Mouse (Mus musculus): ENCODE results near the gene Kcnv2. TPM values are rescaled to one million over a fixed set of nuclear protein-coding genes. Genes with fewer than 3 reads are reported as not detected.

The Kcnv2 gene
- total RNA-seq, 2 experiments from 2014 or later, result not detected

DNA sequence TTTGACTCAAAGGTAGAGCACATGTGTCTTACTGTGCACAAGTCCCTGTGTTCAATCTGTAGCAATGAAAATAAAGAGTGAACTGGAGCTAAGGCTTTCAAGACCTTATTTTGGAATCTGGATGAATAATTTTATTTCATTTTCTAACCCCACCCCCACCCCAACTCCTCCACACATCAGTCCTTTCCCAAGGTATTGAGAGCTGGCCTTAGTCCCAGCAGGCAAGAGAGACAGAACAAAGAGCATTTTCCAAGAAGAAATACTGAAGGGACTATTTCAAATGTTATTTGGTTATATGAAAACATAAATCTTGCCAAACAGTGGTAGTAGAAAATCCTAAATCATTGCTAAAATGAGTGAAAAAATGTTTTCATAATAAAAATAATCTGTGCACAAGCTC, 38.0 kb downstream of the Kcnv2 start:
- ATAC-seq (replicated peaks; ENCODE audit: poor library complexity, severe bottlenecking), result no peak

DNA sequence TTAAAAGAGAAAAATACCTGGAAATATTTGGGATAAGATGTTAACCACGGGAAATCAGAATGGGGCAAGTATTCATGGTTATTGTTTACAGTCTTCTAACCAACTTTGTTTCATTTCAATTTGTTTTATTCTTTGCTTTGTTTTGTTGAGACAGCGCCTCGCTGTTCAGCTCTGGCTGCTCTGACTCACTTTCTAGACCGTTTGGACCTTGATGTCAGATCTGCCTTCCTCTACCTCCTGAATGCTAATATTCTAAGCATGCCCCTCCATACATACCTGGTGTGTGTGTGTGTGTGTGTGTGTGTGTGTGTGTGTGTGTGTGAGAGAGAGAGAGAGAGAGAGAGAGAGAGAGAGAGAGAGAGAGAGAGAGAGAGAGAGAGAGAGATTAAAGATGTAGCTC, 41.5 kb downstream of the Kcnv2 start:
- no peak for ATAC-seq (replicated peaks; ENCODE audit: poor library complexity, severe bottlenecking)

DNA sequence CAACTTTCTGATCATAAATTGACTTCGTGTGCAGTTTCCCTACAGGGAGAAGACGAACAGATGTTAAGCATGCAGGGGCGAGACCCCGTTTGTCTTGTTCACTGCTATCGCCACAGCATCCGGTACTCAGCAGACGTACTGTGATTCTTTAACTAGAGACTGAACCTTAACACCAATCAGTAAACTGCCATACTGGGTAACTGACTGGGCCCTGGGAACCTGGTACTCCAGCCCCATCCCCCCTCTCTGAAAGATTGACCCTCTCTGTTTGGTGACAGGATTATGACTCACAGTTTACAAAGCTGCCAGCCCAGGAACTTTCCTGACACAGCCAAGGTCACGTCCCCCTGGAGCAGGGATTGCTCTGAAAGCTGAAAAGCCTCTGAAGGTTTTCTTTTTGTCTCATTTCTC, 42.1 kb downstream of the Kcnv2 start:
- ATAC-seq (replicated peaks; ENCODE audit: poor library complexity, severe bottlenecking), result no peak

DNA sequence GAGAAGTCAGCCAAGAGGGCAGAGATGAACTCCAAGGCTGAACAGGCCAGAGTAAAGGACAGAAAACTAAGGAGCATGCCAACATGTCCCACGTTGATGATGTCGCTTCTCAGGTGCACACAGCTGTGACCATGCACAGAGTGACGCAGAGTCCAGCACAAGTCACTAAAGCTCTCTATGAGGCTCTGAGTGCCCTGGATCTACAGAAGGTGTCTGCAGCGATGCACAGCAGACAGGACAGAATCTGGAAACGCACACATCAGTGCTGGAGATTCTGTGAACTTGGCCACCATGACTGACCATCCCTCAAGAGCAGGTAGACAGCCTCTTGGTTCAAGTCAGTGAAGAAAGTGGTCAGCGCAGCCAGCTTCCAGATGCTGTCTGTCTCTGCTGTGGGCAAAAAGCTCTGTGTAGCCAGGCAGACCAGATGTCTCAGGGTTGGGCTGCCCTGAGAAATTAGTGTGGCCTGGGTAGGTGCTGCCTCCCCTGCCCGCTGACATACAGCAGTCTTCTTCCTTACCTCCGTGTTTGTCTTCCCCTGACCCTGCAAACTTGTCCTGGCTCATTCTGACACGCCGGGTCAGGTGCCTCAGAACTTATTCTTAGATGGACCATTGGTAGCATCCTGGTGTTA, 43.8 kb downstream of the Kcnv2 start:
- no peak for ATAC-seq (replicated peaks; ENCODE audit: poor library complexity, severe bottlenecking)

DNA sequence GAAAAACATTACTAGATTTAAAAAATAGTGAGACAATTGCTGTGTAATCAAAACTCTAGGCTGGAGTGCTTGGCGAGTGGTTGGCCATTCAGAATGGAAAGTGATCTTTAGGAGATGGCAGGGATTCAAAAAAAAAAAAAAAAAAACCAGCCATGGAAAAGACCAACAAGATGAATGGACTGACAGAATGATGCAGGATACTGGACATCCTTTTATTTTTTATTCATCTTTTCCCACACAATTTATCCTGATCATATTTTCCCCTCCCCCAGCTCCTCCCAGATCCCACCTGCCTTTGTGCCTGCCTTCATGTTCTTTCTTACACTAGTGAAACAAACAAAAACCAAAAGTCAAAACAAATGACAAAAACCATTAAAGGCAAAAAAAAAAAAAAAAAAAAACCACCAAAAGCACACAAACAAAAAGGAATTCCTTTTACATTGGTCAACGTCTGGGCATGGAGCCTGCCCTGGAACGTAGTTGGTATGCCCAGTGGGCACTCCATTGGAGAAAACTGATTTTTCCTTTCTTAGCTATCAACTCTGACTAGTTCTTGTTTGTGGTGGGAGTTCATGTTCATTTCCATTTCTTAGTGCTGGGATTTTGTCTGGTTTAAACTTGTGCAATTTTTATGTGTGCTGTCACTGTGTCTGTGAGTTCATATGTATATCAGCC, 47.2 kb downstream of the Kcnv2 start:
- ATAC-seq (replicated peaks; ENCODE audit: poor library complexity, severe bottlenecking), result no peak

DNA sequence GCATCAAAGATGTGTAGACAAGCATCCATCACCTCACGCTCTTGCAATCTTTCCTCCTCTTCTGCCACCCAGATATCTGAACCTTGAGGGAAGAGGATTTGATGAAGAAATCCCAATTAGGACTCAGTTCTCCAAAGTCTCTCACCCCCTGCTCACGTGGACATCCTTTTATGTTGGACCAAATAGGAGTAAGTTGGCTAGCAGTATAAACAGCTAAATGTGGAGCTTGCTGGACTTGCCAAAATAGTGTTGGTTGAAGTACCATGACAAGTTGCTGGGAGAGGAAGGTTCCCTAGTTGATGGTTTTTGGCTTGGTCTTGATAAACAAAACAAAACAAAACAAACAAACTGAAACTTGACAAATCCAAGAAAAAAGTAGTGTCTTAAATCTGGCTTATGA, 47.8 kb downstream of the Kcnv2 start:
- ATAC-seq (replicated peaks; ENCODE audit: poor library complexity, severe bottlenecking), result no peak

DNA sequence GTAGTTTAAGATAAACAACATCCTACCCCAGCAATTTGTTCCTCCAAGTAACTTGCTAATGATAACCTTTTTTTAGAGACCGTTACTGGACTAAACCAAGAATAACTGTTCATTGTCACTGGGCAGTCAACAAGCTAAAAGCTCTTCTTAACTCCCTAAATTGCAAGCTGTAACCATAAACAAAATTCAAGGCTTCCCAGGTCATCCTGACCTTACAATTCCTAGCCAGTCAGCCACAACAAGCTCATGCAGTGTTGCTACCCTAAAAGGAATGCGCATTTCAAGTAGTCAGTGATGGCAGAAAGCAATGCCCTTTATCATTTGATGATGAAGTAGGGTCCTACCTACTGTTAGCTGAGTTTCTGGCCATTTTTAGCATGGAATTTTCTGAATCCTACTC, 48.4 kb downstream of the Kcnv2 start:
- no peak for ATAC-seq (replicated peaks; ENCODE audit: poor library complexity, severe bottlenecking)

DNA sequence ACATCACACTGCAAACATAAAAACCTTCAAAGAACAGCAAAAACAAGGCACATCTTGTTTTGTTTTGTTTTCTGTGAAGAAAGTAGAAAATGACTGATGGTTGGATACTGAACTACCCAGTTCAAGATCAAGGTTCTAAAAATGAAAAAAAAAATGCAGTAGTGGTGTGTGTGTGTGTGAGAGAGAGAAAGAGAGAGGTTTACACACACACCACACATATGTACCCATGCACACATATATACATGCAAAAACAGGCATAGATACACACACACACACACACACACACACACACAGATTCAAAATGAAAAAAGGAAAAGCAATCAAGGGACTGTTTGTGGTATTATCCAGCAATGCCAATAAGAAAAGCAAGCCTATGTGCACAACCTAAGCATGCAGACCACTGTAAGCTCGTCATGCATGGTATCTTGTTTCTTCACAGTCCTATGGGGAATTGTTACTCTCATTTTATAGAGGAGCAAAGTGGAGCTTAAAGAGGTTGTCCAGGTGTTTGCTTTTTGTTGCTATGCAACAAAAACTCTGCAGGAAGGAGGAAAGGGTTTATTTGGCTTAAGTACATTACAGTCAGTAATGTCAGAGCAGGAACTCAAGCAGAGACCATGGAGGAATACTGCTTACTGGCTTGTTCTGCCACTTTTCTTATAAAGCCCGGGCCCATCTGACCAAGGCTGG, 57.5 kb downstream of the Kcnv2 start:
- ATAC-seq (replicated peaks; ENCODE audit: poor library complexity, severe bottlenecking), result no peak

DNA sequence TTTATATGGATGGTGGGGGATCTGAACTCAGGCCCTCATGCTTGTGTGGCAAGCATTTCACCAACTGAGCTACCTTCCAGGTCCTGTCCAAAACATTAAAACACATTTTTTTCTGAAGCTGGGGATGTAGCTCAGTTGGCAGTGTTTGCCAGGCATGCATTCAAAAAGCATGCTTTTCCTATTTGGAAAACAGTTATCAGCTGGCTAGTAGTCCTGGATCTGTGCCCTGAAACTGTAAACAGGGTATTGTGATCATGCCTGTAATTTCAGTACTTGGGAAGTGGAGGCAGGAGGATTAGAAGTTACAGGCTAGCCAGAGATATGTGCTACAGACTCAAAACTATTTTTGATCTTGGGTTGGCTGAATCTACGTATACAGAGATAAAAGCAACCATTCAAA, 59.7 kb downstream of the Kcnv2 start:
- no peak for ATAC-seq (replicated peaks; ENCODE audit: poor library complexity, severe bottlenecking)

DNA sequence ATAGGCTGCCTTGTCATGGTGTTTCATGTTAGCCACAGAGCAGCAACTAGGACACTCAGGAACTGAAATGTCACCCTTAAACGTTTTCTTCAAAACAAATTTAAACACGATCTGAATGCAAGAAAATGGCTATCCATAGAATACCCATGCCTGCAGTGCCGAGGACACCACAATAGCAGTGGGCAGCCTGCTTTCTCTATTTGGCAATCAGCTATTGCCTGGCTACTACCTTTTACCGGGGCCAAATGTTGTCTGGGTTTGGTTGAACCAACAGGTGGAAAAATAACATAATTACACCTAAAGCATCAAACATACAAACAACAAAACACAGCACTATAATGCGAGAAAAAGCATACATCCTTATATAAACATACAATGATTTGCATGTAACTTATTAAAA, 60.9 kb downstream of the Kcnv2 start:
- no peak for ATAC-seq (replicated peaks; ENCODE audit: poor library complexity, severe bottlenecking)

DNA sequence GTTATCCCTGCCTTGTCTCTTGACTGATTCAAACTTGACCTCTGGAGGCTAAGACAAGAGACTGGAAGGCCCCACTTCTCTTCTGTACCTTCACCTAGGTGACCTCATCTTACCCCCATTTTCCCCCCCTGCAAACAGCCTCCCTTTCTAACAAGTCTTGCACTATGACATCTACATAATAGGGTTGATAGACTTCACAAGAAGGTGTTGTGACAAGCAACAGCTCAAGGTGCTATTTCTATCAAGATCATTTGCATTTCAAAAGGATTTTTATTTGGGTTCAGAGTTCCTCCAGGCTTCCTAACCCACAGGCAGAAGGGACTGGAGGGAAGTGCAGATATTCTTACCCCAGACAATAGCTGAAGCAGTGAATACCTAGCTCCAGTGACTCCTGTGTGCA, 62.9 kb downstream of the Kcnv2 start:
- ATAC-seq (replicated peaks; ENCODE audit: poor library complexity, severe bottlenecking), result no peak

Other genes with a start within 250 kb of the Kcnv2 start
- 0.37 and 0.53 TPM in 2 replicates for gene Vldlr, start 106.1 kb upstream of the Kcnv2 start, total RNA-seq (2014; fragmentation: Nextera tagmentation)
- 0.57 and 2.2 TPM in 2 replicates for gene Vldlr, start 106.1 kb upstream of the Kcnv2 start, total RNA-seq (2017)
- 109 and 140 TPM in 2 replicates for gene Pum3, start 107.2 kb downstream of the Kcnv2 start, total RNA-seq (2014; fragmentation: Nextera tagmentation)
- gene Pum3, start 107.2 kb downstream of the Kcnv2 start, total RNA-seq (2017), result 139 and 146 TPM in 2 replicates